Mouse (Mus musculus) lung, postnatal 0 days (tissue): ENCODE data around the gene Lrmda.

Experiments used
- CTCF ChIP-seq: IDR thresholded peaks from 2 replicates; pipeline ENCODE4 v1.5.1; 2016; ENCODE audit warnings: antibody characterized with exemption, mild to moderate bottlenecking
- EP300 ChIP-seq: IDR thresholded peaks from 2 replicates; pipeline ENCODE4 v1.6.1; 2016; ENCODE audit warnings: antibody characterized with exemption, mild to moderate bottlenecking, control low read depth

DNA sequence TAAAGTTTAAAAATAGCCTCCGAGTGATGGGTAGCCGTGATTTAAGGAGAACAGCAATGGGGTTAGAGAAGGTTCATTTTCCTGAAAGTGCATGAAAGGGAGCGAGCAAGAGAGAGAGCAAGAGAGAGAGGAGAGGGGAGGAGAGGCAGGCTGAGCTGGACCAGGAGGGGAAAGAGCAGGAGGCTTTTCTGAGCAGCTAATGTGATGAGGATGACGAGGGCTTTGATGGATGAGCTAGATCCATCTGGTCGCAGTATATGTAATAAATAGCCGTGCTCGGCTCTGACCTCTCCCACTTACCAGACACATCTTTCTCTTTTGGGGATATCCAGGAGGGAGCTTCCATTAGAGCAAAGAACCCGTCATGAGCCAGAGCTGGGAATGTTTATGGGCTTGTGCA, 475.8 kb downstream of the Lrmda start:
- no peak for TF ChIP-seq CTCF
- TF ChIP-seq EP300, result no peak
